Comparison of ENCODE assay signal across 9 mouse cellular contexts in genomic region chr19:46318031-46318471, GRCm38 (mm10). TPM values are rescaled to one million over a fixed set of nuclear protein-coding genes. Genes with fewer than 3 reads are reported as not detected.
DNase-seq lines count a peak whose midpoint lies in the region; ATAC-seq lines count a peak whose summit lies in the region.
"Had no signal": no experiment of that assay in that cellular context is flagged by ENCODE, and none has a peak within 500 bp of the region (broad histone marks: within the 10 kb centered on the region; RNA-seq: fewer than 3 reads in every experiment).

No protein-coding gene starts in this region.

- 3% methylated on average over 39 of the region's 42 CpGs for WGBS in midbrain, embryonic 13.5 days

- H3K4me1 ChIP-seq in midbrain, embryonic 13.5 days (replicated peaks), result peaks cover 76% of the 10 kb centered on the region

- peak overlapping the region; percentile 71 for H3K4me2 ChIP-seq in midbrain, embryonic 13.5 days (replicated peaks)

- H3K27me3 ChIP-seq in midbrain, embryonic 13.5 days, result peaks cover 78% of the 10 kb centered on the region

- peak; percentile 35 to 76 for DNase-seq in adrenal gland, adult (ENCODE audit: inconsistent age in 2 of 2, low spot score in 1 of 2)
- DNase-seq in adrenal gland, postnatal 25 days, result no peak
- DNase-seq in spleen, postnatal 10 days (ENCODE audit: low spot score in 2 of 2), result peak; percentile 20 to 22
- no peak for DNase-seq in spleen, adult 12 weeks (ENCODE audit: low spot score)
- DNase-seq in frontal cortex, postnatal 25 days (ENCODE audit: low spot score in 2 of 2), result peak; percentile 29 to 43
- DNase-seq in layer of hippocampus, adult 18-20 months (ENCODE audit: low spot score in 2 of 2), result peak; percentile 68 to 69
- DNase-seq in urinary bladder, postnatal 4 days (ENCODE audit: low spot score in 2 of 2), result peak; percentile 64

- peaks cover 15% of the 10 kb centered on the region for H3K36me3 ChIP-seq in midbrain, embryonic 13.5 days

- H3K4me3 ChIP-seq in midbrain, embryonic 13.5 days (replicated peaks), result peak overlapping the region; percentile 55

- peak overlapping the region; percentile 60 for H3K27ac ChIP-seq in midbrain, embryonic 13.5 days
- H3K27ac ChIP-seq: macrophage had no signal

- H3K9ac ChIP-seq in midbrain, embryonic 13.5 days (replicated peaks), result peak overlapping the region; percentile 81

- no peak for ATAC-seq in midbrain, embryonic 13.5 days

- no peaks in the 10 kb centered on the region for H3K9me3 ChIP-seq in midbrain, embryonic 13.5 days

RNA-seq across cellular contexts. Expression of gene Psd, which starts 8.9 kb away (rescaled TPM):
- total RNA-seq in adrenal gland, postnatal 25 days (2021), result 8.6 and 12.7 TPM in 2 replicates
- total RNA-seq in layer of hippocampus, adult 18-20 months (2021), result 100 to 1,000 TPM; 799 to 877 TPM
- 61.7 and 69.0 TPM in 2 replicates for polyA plus RNA-seq in midbrain, embryonic 13.5 days (2015; fragmentation: Nextera tagmentation; extraction: Ambion mirVana)

RNA-seq across cellular contexts. Expression of gene Fbxl15, which starts 9.9 kb away (rescaled TPM):
- 9.8 and 13.4 TPM in 2 replicates for total RNA-seq in adrenal gland, postnatal 25 days (2021)
- 10 to 100 TPM; 30.7 to 31.5 TPM for total RNA-seq in layer of hippocampus, adult 18-20 months (2021)
- polyA plus RNA-seq in midbrain, embryonic 13.5 days (2015; fragmentation: Nextera tagmentation; extraction: Ambion mirVana), result 40.8 and 44.2 TPM in 2 replicates

RNA-seq across cellular contexts. Expression of gene Nfkb2, which starts 13.9 kb away (rescaled TPM):
- 42.4 and 44.3 TPM in 2 replicates for total RNA-seq in adrenal gland, postnatal 25 days (2021)
- 1 to 10 TPM; 2.2 to 2.3 TPM for total RNA-seq in layer of hippocampus, adult 18-20 months (2021)
- 1.8 and 2.3 TPM in 2 replicates for polyA plus RNA-seq in midbrain, embryonic 13.5 days (2015; fragmentation: Nextera tagmentation; extraction: Ambion mirVana)

RNA-seq across cellular contexts. Expression of gene Cuedc2, which starts 20.5 kb away (rescaled TPM):
- total RNA-seq in adrenal gland, postnatal 25 days (2021), result 64.1 and 81.8 TPM in 2 replicates
- 100 to 1,000 TPM; 179 to 182 TPM for total RNA-seq in layer of hippocampus, adult 18-20 months (2021)
- polyA plus RNA-seq in midbrain, embryonic 13.5 days (2015; fragmentation: Nextera tagmentation; extraction: Ambion mirVana), result 290 TPM in 2 replicates

RNA-seq across cellular contexts. Expression of gene Mfsd13a, which starts 22.9 kb away (rescaled TPM):
- total RNA-seq in adrenal gland, postnatal 25 days (2021), result 6.3 and 8.8 TPM in 2 replicates
- 10 to 100 TPM; 28.2 to 29.0 TPM for total RNA-seq in layer of hippocampus, adult 18-20 months (2021)
- polyA plus RNA-seq in midbrain, embryonic 13.5 days (2015; fragmentation: Nextera tagmentation; extraction: Ambion mirVana), result 7.8 and 9.2 TPM in 2 replicates

Comparison
In these comparisons a context has a peak if more than half of its experiments do, and no peak if none do; other contexts are left out.
1. DNase-seq: peak in adrenal gland, adult (2 of 2), spleen, postnatal 10 days (2 of 2), frontal cortex, postnatal 25 days (2 of 2), layer of hippocampus, adult 18-20 months (2 of 2) and urinary bladder, postnatal 4 days (2 of 2); none in adrenal gland, postnatal 25 days (single experiment) and spleen, adult 12 weeks (single experiment).
2. RNA of gene Psd, which starts 8.9 kb away (total RNA-seq): 799 to 877 TPM in layer of hippocampus, adult 18-20 months; 8.6 to 12.7 TPM in adrenal gland, postnatal 25 days; every median in the first group is over 10 times any median in the second.
3. RNA of gene Nfkb2, which starts 13.9 kb away (total RNA-seq): 42.4 to 44.3 TPM in adrenal gland, postnatal 25 days; 2.2 to 2.3 TPM in layer of hippocampus, adult 18-20 months; every median in the first group is over 10 times any median in the second.